Mouse (Mus musculus): ENCODE measurements at regions not wholly inside any gene's neighbourhood (a gene's known extent, or its start where the extent isn't known, plus 50 kb on each side); places are given as distances from the start of the nearest gene placed in this dataset.

DNA sequence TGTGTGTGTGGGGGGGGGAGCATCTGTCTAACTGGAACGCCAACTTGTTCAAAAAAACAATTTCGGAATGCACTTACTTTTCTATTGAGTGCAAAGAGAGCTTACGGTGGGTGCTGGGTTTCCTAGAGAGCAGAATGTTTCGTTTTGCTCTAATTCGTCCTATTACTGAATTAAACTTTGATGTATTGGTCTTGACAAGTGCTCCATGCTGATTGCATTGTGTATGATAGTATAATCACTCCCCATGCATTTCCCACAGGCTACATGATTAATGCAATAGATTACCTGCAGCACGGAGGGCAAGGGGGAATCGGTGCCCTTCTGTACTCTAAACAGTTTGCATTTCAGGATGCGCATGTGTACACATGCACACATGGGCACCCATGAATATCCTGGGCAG, 283.7 kb upstream of the Smim15 start:
- no peak for DNase-seq

DNA sequence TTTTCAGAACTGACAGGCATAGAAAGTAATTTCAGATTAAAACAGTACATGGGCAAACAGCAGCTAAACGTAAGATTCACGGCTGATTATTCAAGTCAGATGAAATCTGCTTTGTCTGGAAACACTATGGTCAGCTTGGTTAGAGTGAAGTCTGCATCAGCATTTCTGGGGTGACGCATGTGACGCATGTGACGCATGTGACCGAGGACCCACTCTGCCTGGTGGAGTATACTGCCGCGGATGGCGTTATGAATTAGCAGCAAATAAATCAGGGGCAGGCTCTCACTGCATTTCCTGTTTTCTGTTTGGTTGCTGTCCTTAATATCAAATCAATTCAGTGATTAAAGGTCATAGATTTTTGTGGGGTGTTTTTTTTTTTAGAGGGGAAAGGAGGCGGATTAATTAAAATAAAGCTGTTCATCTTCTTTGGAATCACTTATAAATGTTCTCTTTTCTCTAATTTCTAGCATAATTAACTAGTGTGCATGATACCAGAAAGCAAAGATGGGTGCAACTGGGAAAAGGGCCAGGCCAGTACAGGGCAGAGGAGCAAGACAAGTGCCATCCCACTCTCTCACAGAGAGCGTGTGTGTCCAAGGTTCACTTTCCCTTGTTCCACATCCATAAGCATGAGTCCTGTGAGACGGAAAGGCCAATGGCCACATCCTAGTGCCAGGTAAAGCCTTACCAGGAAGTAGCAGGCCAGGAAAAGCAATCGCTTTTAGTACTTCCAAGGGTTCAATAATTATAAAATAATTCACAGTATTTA, 285.7 kb upstream of the Smim15 start:
- DNase-seq, result no peak

DNA sequence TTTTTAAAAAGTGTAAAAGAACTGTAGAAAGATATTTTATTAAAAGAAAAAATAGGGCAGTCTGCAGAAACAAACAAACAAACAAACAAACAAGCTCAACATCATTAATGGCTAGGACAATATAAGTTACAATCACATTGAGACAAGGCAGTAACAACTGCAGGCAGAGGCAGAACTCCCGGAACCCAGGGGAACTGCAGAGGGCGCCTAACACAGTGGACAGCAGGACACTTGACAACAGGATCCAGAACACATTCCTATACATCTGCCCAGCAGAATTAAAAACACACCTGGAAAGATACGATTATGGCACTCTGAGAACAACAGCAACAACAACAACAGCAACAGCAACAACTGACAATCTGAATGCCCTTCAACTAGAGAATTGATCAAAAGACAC, 291.5 kb upstream of the Smim15 start:
- no peak for DNase-seq

DNA sequence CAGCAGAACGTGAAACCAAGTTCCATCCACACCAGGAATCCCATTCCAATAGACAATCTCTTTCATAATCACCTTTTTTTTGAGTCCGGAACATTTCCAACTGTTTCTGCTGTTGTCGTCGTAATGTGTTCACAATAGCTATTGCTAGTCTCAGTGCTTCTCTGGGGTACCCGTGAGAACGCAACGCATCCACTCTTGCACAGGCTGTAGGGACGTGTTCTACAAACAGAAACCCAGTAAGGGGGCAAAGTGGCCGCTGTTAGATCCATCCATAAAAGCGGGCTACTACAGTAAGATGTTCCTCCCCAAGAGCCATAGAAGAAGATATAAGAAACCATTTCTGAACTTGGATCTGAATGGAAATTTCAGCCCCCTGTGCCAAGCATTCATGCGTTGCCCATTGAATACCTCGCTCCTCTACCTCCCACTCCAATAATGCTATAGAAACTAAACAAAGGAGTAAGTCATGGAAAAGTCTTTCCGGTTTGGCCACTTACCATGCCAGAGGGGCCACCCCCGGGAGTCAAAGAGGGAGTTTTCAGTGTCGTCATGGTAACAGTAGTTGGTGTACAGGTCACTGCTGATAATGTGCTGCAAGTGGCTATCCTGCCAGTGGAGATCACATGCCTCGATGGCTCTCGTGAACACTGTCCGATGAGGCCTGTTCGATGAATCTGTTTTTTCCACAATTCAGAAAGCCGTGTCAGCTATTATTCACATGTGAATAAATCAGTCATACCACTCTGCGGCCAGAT, 300.6 kb upstream of the Smim15 start:
- no peak for DNase-seq

DNA sequence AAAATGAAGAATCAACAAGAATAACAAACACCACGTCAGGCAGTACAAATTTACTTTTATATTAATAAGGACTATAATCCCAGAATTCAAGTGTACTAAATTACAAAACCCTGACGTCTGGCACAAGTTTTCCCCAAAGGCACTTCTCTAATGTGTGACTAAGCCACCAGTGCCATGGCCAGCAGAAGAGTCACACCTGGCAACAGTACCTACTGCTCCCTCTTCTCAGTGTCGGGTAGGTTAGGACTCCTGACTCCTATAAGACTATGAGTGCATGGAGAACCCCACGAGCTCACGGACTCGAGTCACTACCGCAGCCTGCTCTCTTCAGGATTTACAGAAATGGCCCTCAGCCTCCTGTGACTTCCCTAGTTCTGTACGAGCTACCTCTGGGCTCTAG, 307.7 kb upstream of the Smim15 start:
- no peak for DNase-seq

DNA sequence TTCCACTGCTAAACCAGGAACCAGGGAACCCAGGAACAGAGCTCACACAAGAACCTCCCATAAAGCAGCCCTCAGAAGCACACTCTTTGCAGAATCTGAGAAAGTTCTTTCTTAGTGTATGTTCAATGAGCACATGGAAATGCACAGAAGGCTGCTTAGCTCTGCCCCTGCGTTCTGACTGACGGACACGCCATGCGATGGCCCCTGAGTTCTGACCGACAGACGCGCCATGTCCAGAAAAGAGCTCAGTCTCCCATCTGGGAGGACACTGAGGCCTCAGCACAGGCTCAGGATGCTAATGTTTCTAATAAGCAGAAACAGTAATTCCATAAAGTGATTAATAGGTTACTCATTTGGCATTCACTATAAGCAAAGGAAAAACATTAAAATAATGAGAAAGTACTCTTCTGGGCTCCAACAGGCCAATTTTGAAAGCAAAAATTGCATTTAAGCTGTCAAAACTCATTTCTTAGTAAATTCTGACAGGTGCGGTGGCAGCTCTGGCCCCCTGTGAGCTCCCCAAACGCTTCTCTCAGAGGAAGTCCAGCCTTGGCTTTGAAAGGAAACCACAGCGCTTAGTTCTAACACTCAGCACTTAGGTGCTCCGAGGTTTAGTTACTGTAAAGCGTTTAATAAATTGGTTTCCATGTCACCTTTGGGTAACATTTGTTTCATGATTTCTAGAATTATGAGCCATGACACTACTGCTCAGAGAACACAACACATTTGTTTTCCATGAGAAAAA, 309.9 kb upstream of the Smim15 start:
- DNase-seq, result no peak

DNA sequence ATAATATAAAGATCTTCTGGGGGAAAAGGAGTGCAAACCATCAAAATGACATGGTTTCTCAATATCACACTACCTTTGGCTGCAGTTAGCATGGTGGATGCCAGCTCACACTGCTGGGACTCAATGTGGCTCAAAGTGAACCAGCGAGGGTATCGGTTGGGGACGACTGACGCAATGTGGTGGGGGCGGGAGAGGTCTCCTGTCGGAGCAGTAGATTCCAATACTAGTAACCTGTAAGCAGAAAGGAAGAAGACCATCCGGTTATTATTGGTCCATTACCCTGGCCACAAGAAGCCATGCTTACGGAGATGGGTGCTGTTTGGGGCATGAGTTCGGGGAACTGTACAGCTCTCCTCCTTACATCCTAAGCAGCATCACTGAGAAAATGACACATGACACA, 313.3 kb upstream of the Smim15 start:
- no peak for DNase-seq

DNA sequence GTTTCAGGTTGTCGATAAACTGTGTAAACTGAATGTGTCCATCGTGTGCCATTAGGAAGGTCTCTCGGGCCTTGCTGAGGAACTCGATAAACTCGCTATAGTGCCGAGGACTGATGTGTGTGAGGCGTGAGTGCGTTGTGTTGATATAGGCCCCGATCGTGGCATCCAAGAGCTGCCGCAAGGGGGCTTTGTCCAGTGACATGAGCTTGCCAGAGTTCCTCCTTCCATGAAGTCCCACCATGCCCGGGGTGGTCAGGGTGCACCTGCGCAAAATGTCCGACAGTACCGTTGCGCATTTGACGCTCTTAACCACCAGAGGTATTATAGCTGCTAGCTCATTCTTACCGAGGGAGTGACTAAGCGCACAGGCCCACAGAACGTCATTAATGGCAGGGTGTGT, 317.8 kb upstream of the Smim15 start:
- no peak for DNase-seq

DNA sequence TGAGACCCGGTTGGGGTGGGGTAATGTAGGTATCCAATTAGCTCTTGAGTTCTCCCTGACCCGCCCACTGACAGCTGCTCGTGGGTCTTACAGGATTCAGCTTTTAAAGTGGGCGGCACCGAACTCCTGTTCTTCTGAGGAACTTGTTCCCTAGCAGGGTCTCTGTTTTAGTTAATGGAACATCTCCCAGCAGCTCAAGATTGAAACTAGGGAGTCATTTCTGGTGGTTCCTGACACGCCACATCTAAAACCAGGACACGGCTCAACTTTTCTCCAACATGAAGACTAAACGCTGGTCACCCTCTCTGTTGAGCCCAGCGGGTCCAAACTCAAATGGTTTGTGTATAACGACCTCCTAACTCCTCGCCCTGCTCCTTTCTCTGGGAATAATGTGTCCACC, 322.3 kb upstream of the Smim15 start:
- DNase-seq, result no peak

DNA sequence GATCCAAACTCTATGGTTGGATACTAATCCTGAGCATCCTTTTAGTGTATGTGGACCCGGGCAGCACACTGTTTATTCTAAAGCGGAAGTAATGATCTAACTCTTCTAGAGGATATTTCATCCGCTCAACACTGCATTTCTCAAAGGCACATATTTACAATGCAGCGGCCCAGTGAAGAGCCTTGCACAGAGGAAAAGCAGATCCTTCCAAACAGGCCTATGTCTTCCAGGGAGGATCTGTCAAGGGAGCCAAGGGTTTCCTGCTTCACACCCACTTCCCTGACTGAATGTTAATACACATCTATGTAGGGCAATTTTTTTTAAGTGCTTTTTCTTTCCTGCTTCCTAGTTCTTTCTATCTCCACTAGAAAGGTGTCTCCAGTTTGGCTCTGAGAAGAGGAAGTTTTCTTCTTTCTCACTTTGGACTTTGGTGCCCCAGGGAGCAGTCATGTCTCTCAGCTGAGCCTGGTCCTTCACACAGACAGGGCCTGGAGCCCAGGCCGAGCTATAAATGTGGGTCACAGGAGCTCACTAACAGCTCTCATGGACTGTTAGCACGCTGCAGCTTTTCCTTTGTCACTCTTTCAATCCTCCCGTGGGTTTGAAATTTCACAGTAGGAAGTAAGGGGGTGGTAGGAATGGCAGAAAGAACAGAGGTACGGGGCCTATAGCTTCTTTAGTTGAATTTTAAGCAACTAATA, 323.2 kb upstream of the Smim15 start:
- DNase-seq, result no peak

DNA sequence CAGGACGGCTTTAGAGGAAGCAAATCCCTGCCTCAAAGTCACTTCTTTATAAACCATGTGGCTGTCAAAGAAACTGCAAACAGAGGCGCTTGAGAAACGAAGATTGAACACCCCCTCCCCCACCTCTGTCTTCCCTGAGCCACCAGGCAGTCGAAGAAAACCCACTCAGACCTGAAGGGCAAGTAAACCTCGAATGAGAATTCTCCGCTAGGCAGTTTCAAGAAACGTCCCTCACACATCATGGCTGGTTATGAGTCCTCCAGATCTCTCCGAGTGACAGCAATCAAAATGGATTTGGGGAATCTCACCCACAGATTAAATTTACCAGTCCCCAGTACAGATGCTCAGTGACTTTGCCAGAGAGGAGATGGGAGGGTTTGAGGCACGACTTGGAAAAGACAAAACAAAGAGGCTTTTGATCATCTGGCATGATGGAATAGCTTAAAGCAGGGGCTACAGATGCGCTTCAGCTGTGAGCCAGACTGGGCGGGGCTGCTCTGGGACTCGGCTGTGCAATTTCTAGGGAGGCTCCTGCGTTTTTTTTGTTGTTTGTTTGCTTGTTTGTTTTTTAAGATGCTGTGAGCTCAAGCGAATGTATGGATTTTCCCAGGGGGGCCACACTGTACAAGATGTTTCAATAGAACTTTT, 325.1 kb upstream of the Smim15 start:
- no peak for DNase-seq

DNA sequence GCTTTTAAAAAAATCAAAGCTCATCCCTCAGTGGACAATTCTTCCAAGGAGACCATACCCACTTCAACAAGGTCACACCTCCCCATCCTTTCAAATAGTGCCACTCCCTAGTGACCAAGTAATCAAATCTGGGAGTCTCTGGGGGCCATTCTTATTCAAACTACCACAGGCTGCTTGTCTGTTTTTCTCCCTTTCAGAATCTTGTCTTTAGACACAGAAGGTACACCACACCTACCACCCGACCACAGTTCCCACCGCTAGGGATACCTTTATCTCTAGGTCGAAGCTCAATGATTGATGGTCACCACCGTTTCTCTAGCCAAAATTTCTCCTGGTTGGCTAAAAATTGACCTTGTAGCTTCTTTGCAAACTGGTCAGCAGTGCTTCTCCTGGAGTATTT, 328.6 kb upstream of the Smim15 start:
- no peak for DNase-seq

DNA sequence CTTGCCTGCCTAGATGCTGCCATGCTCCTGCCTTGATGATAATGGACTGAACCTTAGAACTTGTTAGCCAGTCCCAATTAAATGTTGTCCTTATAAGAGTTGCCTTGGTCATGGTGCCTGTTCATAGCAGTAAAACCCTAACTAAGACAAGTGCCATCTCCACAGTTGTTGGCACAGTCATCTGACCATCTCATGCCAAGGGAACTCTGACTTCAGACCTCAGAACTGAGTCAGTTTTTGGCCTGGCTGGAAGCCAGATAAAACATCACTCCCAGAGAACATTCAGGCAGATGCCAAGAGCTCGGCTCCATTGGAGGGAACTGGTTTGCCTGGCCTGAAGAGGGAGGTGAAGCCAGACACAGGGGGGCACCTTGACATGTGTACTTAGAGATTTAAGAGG, 330.2 kb upstream of the Smim15 start:
- no peak for DNase-seq

DNA sequence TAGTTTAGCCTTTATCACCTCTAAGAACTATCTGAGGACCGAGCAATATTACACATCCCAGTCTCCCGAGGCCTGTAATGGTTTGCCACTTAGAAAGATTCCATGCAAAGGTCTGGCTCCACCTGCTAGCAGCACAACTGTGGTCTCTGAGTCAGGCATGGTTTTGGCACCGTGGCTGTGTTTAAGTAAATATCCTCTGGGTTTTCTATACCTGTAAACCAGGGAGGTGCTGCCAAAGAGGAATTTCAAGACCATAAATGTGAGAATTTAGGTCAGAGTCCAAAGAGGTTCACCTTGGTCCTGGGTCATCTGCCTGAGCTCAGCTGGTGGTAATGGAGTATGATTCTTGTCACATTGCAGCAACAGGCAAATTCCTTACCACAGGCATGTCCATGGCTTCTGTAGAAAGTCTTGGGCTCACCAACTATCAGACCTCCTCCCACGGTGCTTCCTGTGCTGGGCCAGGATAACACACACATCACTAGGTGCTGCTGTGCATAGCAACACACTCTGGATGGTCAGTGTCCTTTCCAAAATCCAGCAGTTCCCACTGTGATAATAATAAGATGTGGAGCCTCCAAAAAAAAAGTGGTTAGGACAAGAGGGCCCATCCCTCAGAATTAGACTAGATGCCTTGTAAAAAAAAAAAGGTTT, 332.8 kb upstream of the Smim15 start:
- DNase-seq, result no peak

DNA sequence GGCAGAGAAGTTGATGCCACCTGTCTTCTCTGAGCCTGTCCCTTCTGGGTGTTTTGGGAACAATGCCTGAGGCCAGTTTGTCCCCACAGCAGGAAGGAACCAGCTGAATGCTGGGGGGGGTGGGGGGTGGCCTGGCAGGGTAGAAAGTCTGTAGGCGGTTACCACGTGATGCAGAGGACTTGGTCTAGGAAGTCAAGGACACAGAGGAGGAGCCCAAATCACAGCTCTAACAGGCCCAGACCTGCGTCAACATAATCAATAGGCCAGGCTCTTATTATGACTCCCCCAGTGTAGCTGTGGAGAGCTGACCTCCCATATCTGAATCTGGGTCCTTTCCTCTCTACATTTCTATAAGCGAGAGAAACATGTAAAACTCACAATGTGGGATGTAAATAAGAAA, 333.9 kb upstream of the Smim15 start:
- DNase-seq, result no peak

DNA sequence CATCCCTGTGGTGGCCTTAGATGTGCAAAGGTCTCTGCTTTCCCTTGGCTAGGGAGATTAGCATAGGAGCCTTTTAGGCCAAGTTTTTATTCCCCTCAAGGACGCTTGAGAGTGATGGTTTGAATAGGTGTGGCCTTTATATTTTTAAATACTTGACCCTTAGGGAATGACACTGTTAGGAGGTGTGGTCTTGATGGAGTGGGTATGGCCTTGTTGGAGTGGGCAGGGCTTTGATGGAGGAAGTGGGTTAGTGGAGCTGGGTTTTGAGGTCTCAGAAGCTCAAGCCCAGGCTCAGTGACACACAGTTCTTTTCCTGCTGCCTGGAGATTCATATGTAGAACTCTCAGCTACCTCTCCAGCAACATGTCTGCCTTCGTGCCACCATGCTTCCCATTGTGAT, 334.4 kb upstream of the Smim15 start:
- DNase-seq, result no peak

DNA sequence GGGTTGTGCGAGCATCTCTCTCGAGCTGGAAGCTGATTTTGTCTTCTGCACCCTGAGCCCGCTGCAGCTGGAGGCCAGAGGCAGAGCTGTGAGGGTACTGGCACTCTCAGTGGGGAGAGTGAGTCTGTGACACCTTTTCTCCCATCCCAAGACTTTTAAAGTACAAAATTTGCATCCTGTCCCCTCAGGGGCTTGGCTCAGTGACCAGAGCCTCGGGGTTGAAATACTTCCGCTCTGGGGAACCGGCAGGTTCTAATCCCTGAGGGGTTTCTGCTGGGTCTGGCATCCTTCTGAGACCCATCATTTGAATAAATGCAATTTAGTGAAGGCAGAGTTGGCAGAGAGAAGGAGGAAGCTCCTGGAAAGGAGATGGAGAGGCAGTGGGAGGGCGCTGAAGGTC, 340.5 kb upstream of the Smim15 start:
- DNase-seq, result no peak

DNA sequence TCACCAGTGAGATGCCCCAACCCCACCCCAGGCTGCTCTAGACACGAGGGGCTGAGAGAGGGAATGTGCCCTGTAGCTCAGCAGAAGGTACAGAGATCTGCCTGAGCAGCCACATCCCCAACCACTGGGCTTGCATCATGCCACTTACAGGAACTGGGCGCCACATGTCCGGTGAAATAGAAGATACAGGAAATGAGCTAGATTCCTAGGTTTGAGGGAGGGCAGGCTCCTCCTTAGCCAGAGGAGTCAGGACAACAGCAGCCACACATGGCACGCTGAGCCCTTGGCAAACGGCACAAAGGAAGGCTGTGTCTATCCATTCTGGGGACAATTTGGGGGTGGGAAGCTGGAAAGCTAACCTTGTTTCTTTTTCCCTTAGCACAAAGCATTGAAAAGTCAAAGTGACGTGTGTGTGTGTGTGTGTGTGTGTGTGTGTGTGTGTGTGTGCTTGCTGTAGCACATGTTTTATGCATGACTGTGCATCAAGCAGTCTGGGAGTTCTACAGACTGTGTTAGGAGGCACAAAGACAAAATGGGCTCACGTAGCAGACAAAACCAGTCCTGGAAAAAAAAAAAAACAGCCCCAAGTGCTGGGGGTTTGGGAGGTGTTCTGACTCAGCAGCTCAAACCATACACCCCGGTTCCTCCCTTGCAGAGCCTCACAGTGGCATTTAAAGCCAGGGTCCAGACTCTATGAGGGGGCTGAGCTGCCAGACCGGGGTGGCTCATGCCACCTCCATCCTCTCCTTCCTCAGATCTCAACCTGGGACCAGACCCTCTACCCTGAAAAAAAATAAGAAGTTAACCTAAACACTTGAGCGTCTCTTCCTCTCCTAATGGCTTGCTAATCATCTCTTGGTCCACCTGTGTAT, 343.7 kb upstream of the Smim15 start:
- DNase-seq, result no peak

DNA sequence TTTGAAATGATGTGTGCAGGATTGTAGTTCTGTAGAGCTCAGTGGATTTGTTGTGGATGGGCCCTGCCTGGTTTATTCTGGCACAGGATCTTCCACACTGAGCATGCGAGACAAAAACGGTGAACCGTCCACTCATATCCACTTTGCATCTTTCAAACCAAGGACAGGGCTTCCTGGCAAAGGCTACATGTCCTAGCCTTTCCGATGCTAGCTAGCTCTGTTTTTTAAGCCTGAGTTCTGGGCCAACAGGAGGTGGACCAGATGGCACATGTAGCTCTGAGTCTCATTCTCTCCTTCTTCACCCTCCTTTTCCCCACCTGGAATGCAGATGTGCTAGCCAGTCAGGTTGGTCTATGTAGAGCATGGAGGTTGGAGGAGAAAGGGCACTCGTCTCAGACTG, 345.0 kb upstream of the Smim15 start:
- no peak for DNase-seq

DNA sequence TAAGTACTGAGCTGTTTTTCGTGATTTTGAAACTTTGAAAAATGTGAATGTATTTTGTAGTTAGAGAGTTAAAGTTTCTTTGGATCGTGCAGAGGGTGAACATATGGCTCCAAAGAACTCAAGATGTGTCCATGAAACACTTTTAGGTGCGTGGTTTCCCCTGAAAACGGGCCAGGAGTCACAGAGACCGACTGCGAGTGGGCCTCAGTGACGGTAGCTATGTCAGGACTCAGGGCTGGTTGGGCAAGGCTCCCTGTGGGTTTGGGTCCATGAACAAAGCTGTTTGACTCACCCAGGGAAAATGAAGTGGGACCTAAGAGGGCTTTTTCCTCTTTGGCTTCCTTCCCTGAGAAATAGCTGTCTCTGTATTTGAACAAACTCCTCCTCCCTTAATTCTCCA, 345.9 kb upstream of the Smim15 start:
- no peak for DNase-seq

Measured in gastrocnemius, postnatal 25 days (tissue).